Mouse (Mus musculus) limb, embryonic 14.5 days (tissue): ENCODE results near the gene Nxn. TPM values are rescaled to one million over a fixed set of nuclear protein-coding genes. Genes with fewer than 3 reads are reported as not detected.

ENCODE experiments used
- ATAC-seq: fragments of 200-750 bp; cut with Nextera tagmentation; 2 replicates; pipeline ENCODE4 v1.8.0; 2017; ENCODE audit warnings: low read depth, moderate number of reproducible peaks, moderate TSS enrichment; ENCODE audit not compliant: low FRiP score
- DNase-seq: peaks from one replicate; pipeline ENCODE4 v3.0.0-alpha.2; 2015; ENCODE audit warnings: low spot score
- H3K27ac ChIP-seq: fragments of 300-500 bp; sonication (generic); replicated peaks from 2 replicates; pipeline ENCODE4 v1.5.1; 2014; ENCODE audit warnings: low read depth, mild to moderate bottlenecking, low read length, moderate library complexity, mixed read lengths
- H3K27me3 ChIP-seq: fragments of 300-500 bp; sonication (generic); 2 replicates; pipeline ENCODE4 v1.6.1; 2014; ENCODE audit warnings: low read length, mixed read lengths; ENCODE audit not compliant: control insufficient read depth, insufficient read depth
- H3K36me3 ChIP-seq: fragments of 300-500 bp; sonication (generic); 2 replicates; pipeline ENCODE4 v1.6.1; 2014; ENCODE audit warnings: mild to moderate bottlenecking, low read length, moderate library complexity, mixed read lengths; ENCODE audit not compliant: control insufficient read depth, insufficient read depth
- H3K4me1 ChIP-seq: fragments of 300-500 bp; sonication (generic); 2 replicates; pipeline ENCODE4 v1.6.1; 2014; ENCODE audit warnings: antibody characterized with exemption, low read length, mixed read lengths; ENCODE audit not compliant: control insufficient read depth, insufficient read depth
- H3K4me2 ChIP-seq: fragments of 300-500 bp; sonication (generic); replicated peaks from 2 replicates; pipeline ENCODE4 v1.6.1; 2014; ENCODE audit warnings: low read depth, mild to moderate bottlenecking, low read length, moderate library complexity; ENCODE audit not compliant: severe bottlenecking
- H3K4me3 ChIP-seq: fragments of 300-500 bp; sonication (generic); replicated peaks from 2 replicates; pipeline ENCODE4 v1.5.1; 2014; ENCODE audit warnings: low read length
- H3K9ac ChIP-seq: fragments of 300-500 bp; sonication (generic); 2 replicates; pipeline ENCODE4 v1.6.1; 2014; ENCODE audit warnings: mild to moderate bottlenecking, low read depth, low read length, moderate library complexity; ENCODE audit not compliant: severe bottlenecking
- H3K9me3 ChIP-seq: fragments of 300-500 bp; sonication (generic); 2 replicates; pipeline ENCODE4 v1.6.1; 2016; ENCODE audit warnings: low read length; ENCODE audit not compliant: control insufficient read depth
- POLR2A ChIP-seq: fragments of 200-500 bp; IDR thresholded peaks from 2 replicates; pipeline ENCODE4 v1.8.0; 2012; ENCODE audit warnings: inconsistent platforms, mild to moderate bottlenecking, moderate library complexity, borderline replicate concordance; ENCODE audit not compliant: insufficient read depth, insufficient read length; ENCODE audit errors: extremely low read depth
- WGBS: fragments of 180-500 bp; shearing (Covaris S2); extraction: QIAGEN DNeasy Blood & Tissue Kit; methylation state at CpG from one replicate; pipeline ENCODE4 v1.1.7; 2014; 5-methylcytosine and 5-hydroxymethylcytosine counted together
- polyA plus RNA-seq, 2 experiments: library from polyadenylated mRNA; depleted of rRNA in 1 of 2; stranded (reverse) in 1 of 2; unstranded in 1 of 2; fragments of >200 nt; fragmentation: Nextera tagmentation in 1 of 2; extraction: Ambion mirVana in 1 of 2; gene quantifications; 2 replicates each; pipeline versions ENCODE4 v1.2.1 to v1.2.3; 2012 to 2014

The Nxn gene
- polyA plus RNA-seq, 2 experiments, result 69.9 to 78.1 TPM

DNA sequence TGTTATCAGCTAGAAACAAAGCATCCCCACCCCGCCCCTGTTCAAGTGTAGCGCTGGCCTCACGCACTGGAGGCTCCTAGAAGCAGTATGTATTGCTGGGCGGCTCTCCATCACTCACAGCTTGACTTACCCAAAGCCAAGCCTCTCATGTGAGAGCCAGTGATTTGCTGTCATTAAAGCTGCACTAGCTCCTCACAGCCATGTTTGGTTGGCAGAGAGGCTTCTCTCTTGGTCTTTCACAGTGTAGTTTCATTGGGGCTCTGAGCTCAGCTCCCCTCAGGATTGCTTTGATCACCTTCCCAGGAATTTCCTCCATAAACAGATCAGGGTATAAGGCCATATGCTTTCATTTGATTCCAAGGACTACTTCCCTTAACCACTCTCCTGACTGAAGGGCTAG lies 14.3 kb upstream of the Nxn start:
- H3K4me2 ChIP-seq, result no peak overlapping the region
- no peaks in the 10 kb centered on the region for H3K9me3 ChIP-seq
- H3K4me1 ChIP-seq, result peaks cover 20% of the 10 kb centered on the region
- H3K27me3 ChIP-seq, result no peaks in the 10 kb centered on the region
- no peak for TF ChIP-seq POLR2A
- H3K27ac ChIP-seq, result peak overlapping the region; percentile 56; the same call in 1 of the 2 replicates
- DNase-seq (peak; percentile 84), ATAC-seq (peak; percentile 83)
- H3K36me3 ChIP-seq, result peaks cover 65% of the 10 kb centered on the region
- H3K9ac ChIP-seq, result no peak overlapping the region
- WGBS, result 47% methylated on average over 4 of the region's 4 CpGs
- no peak overlapping the region for H3K4me3 ChIP-seq

DNA sequence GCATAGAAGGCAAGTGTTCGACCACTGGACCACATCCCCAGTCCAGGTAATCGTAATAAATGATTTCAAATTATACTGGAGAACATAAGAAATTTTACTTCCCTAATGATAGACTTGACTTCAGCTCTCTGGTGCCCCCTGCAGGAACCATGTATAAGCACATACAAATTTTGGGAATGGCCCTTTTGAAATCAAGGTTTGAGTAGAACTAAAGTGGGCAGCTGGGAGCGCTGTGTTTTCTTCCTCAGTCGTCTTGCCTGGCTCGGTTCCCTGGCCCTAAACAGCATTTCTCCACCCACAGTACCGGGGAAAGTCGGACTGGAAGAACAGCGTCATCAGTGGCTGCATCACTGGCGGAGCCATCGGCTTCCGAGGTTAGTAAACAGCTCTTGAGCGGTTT lies 11.9 kb upstream of the Nxn start:
- DNase-seq, result peak; percentile 47
- no peak for ATAC-seq
- no peak for TF ChIP-seq POLR2A

DNA sequence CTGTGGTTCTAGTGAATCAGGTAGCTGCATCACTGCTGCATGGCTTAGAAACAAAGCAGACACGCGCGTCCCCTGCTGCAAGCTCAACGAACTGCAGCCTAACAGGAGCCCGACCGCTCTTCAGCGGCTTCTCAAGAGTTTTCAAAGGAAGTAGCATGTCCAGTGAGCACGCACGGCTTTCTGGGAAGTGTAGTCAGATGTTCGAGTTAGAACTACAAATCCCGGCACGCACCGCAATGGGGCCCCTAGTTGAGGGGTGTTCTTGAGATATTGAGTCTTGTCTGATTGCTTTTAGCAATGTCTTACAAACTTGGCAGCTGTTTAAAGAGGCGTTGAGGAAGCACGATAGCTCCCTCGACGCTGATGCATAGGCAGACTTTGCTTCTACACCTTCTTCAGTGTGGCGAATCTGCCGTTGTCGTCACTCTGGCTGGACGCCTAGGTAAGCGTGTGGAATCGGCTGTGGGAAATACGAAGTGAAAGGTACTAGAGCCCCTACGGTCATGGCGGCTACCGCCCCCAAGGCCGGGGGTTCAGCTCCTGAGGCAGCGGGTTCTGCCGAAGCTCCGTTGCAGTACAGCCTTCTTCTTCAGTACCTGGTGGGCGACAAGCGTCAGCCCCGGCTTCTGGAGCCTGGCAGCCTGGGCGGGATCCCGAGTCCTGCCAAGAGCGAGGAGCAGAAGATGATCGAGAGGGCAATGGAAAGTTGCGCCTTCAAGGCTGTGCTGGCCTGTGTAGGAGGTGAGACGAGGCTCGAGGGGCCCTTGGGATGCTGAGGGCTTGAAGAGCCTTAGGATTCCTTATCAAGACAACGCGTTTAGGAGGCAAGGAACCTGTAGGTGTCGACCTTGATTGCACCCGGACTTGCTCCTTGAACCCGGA lies 8.0 kb upstream of the Nxn start, which contains the start of gene Timm22:
Timm22 (plus strand) TSS at position 251 of the 882 bp plus-strand sequence.
- peak within 1 kb of the TSS; percentile 85 for H3K9ac ChIP-seq
- DNase-seq (peak; percentile 98), ATAC-seq (peak; percentile 93)
- H3K36me3 ChIP-seq, result peaks cover 20% of the 10 kb centered on the region
- H3K27ac ChIP-seq, result peak within 1 kb of the TSS; percentile 77
- H3K4me2 ChIP-seq, result peak within 1 kb of the TSS; percentile 63
- H3K4me1 ChIP-seq, result no peaks in the 10 kb centered on the region
- peak; percentile 81; the same call in 1 of the 2 replicates for TF ChIP-seq POLR2A
- no peaks in the 10 kb centered on the region for H3K27me3 ChIP-seq
- no peaks in the 10 kb centered on the region for H3K9me3 ChIP-seq
- WGBS, result under 1% methylated on average over 44 of the region's 46 CpGs
- peak within 1 kb of the TSS; percentile 83 for H3K4me3 ChIP-seq

More for the DNA sequence above, 11.9 kb upstream of the Nxn start:
- H3K4me1 ChIP-seq, result peaks cover 15% of the 10 kb centered on the region
- no peak overlapping the region for H3K4me2 ChIP-seq
- no peak overlapping the region for H3K27ac ChIP-seq
- no peaks in the 10 kb centered on the region for H3K27me3 ChIP-seq
- 70% methylated on average over 12 of the region's 12 CpGs for WGBS
- no peak overlapping the region for H3K9ac ChIP-seq
- H3K4me3 ChIP-seq, result no peak overlapping the region
- H3K36me3 ChIP-seq, result peaks cover 43% of the 10 kb centered on the region
- H3K9me3 ChIP-seq, result no peaks in the 10 kb centered on the region

DNA sequence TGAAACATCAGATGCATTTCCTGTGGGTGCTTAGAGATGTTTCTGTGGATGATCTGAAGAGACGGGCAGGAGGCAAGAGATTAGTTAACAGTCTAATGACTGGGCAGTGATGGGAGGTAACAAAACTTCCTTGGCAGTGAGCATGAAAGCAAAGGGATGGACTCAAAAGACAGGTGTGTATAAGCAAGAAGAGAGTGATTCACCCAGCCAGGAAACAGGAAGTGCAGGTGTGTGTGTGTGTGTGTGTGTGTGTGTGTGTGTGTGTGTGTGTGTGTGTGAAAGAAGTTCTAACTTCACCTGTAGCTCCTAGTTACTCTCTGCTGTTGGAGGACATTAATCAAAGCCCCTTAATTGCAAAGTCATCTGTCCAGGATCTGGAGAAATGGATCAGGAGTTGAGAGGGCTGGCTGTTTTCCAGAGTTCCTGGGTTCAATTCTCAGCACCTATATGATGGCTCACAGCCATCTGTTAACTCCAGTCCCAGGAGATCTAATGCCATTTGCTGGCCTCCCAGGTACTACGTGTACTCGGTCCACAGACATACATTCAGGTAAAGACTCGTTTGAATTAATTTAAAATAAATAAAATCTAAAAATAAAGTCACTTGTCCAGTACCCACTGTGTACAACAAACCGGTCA lies 6.8 kb upstream of the Nxn start:
- Histone ChIP-seq H3K27me3 (no peaks in the 10 kb centered on the region), H3K9ac (no peak overlapping the region), H3K4me1 (peaks cover 4% of the 10 kb centered on the region), H3K4me2 (no peak overlapping the region), H3K27ac (no peak overlapping the region), H3K4me3 (no peak overlapping the region), H3K9me3 (no peaks in the 10 kb centered on the region), H3K36me3 (peaks cover 12% of the 10 kb centered on the region; the same call in 1 of the 2 replicates)
- 78% methylated on average over 5 of the region's 5 CpGs for WGBS
- ATAC-seq (no peak), DNase-seq (no peak)
- TF ChIP-seq POLR2A, result no peak

DNA sequence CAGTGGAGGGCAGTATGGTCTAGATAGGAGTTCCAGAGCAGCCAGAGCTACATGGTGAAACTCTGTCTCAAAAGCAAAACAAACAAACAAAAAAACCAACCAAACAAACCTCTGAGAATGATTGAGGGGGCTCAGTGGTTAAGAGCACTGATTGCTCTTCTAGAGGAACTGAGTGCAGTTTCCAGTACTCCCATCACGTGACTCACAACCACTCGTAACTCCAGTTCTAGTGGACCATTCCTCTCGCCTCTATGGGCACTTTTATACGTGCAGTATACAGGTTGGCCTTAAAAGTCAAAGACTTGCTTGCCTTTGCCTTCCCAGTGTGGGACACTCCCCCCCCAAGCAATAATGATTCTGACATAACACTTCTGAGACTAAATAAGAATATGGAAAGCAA lies 6.2 kb upstream of the Nxn start:
- peaks cover 11% of the 10 kb centered on the region; the same call in 1 of the 2 replicates for H3K36me3 ChIP-seq
- no peaks in the 10 kb centered on the region for H3K27me3 ChIP-seq
- no peak overlapping the region for H3K4me3 ChIP-seq
- 52% methylated on average over 4 of the region's 4 CpGs for WGBS
- H3K4me2 ChIP-seq, result no peak overlapping the region
- no peaks in the 10 kb centered on the region for H3K9me3 ChIP-seq
- no peak for ATAC-seq
- TF ChIP-seq POLR2A, result no peak
- H3K27ac ChIP-seq, result no peak overlapping the region
- no peak overlapping the region for H3K9ac ChIP-seq
- no peak for DNase-seq
- H3K4me1 ChIP-seq, result peaks cover 7% of the 10 kb centered on the region
